Mouse (Mus musculus): Measurements from ENCODE around the gene Gm11214. TPM values are rescaled to one million over a fixed set of nuclear protein-coding genes. Genes with fewer than 3 reads are reported as not detected.

Gene Gm11214
- polyA plus RNA-seq, 1 experiment from 2014 or later = not detected

- no peaks in the 10 kb centered on the region for H3K36me3 ChIP-seq
- no peak overlapping the region for H3K4me3 ChIP-seq (replicated peaks)
- H3K27me3 ChIP-seq = no peaks in the 10 kb centered on the region
- no peak for ATAC-seq (ENCODE audit: insufficient number of reproducible peaks, low FRiP score, low TSS enrichment, low read depth)
- H3K4me1 ChIP-seq = no peaks in the 10 kb centered on the region
- H3K9me3 ChIP-seq (replicated peaks) = no peaks in the 10 kb centered on the region
- H3K27ac ChIP-seq (replicated peaks) = no peak overlapping the region
- no peak overlapping the region for H3K4me2 ChIP-seq (replicated peaks)
- H3K9ac ChIP-seq = no peak overlapping the region
These were observed 23.0 kb upstream of the Gm11214 start for GRCm38 (mm10) chr4:63686157-63686556.

GRCm38 (mm10) chr4:63685253-63685525 is 22.0 kb upstream of the Gm11214 start:
- no peaks in the 10 kb centered on the region for H3K36me3 ChIP-seq
- H3K27ac ChIP-seq (replicated peaks) = no peak overlapping the region
- no peak overlapping the region for H3K9ac ChIP-seq
- 59% methylated on average over 4 of the region's 4 CpGs for WGBS
- H3K4me3 ChIP-seq (replicated peaks) = no peak overlapping the region
- no peaks in the 10 kb centered on the region for H3K4me1 ChIP-seq
- no peaks in the 10 kb centered on the region for H3K27me3 ChIP-seq
- ATAC-seq (ENCODE audit: insufficient number of reproducible peaks, low FRiP score, low TSS enrichment, low read depth) = no peak
- H3K9me3 ChIP-seq (replicated peaks) = no peaks in the 10 kb centered on the region
- H3K4me2 ChIP-seq (replicated peaks) = no peak overlapping the region

- Histone ChIP-seq H3K27me3 (no peaks in the 10 kb centered on the region), H3K27ac (replicated peaks) (no peak overlapping the region), H3K9ac (no peak overlapping the region), H3K4me2 (replicated peaks) (no peak overlapping the region), H3K9me3 (replicated peaks) (no peaks in the 10 kb centered on the region), H3K4me3 (replicated peaks) (no peak overlapping the region), H3K36me3 (no peaks in the 10 kb centered on the region), H3K4me1 (no peaks in the 10 kb centered on the region)
- 87% methylated on average over 10 of the region's 10 CpGs for WGBS
- ATAC-seq (ENCODE audit: insufficient number of reproducible peaks, low FRiP score, low TSS enrichment, low read depth) = no peak
These were observed 21.5 kb upstream of the Gm11214 start for GRCm38 (mm10) chr4:63684412-63685252.

GRCm38 (mm10) chr4:63683716-63684115 is 20.5 kb upstream of the Gm11214 start:
- Histone ChIP-seq H3K9ac (no peak overlapping the region), H3K9me3 (replicated peaks) (no peaks in the 10 kb centered on the region), H3K4me2 (replicated peaks) (no peak overlapping the region), H3K36me3 (no peaks in the 10 kb centered on the region), H3K27ac (replicated peaks) (no peak overlapping the region), H3K4me3 (replicated peaks) (no peak overlapping the region), H3K27me3 (no peaks in the 10 kb centered on the region), H3K4me1 (no peaks in the 10 kb centered on the region)
- ATAC-seq (ENCODE audit: insufficient number of reproducible peaks, low FRiP score, low TSS enrichment, low read depth) = no peak
- 79% methylated on average over 6 of the region's 6 CpGs for WGBS

- no peak for ATAC-seq (ENCODE audit: insufficient number of reproducible peaks, low FRiP score, low TSS enrichment, low read depth)
- no peak overlapping the region for H3K4me3 ChIP-seq (replicated peaks)
- H3K27me3 ChIP-seq = no peaks in the 10 kb centered on the region
- no peak overlapping the region for H3K9ac ChIP-seq
- H3K9me3 ChIP-seq (replicated peaks) = no peaks in the 10 kb centered on the region
- no peaks in the 10 kb centered on the region for H3K36me3 ChIP-seq
- WGBS = 80% methylated on average over 11 of the region's 11 CpGs
- H3K4me1 ChIP-seq = no peaks in the 10 kb centered on the region
- no peak overlapping the region for H3K27ac ChIP-seq (replicated peaks)
- H3K4me2 ChIP-seq (replicated peaks) = no peak overlapping the region
These were observed 19.9 kb upstream of the Gm11214 start for GRCm38 (mm10) chr4:63683056-63683455.

- no peak overlapping the region for H3K9ac ChIP-seq
- no peaks in the 10 kb centered on the region for H3K9me3 ChIP-seq (replicated peaks)
- WGBS = 77% methylated on average over 2 of the region's 2 CpGs
- ATAC-seq (ENCODE audit: insufficient number of reproducible peaks, low FRiP score, low TSS enrichment, low read depth) = no peak
- no peak overlapping the region for H3K27ac ChIP-seq (replicated peaks)
- H3K4me1 ChIP-seq = no peaks in the 10 kb centered on the region
- H3K4me2 ChIP-seq (replicated peaks) = no peak overlapping the region
- no peak overlapping the region for H3K4me3 ChIP-seq (replicated peaks)
- H3K36me3 ChIP-seq = no peaks in the 10 kb centered on the region
- H3K27me3 ChIP-seq = no peaks in the 10 kb centered on the region
These were observed 19.3 kb upstream of the Gm11214 start for GRCm38 (mm10) chr4:63682441-63682840.

GRCm38 (mm10) chr4:63681557-63681956 is 18.4 kb upstream of the Gm11214 start:
- Histone ChIP-seq H3K9me3 (replicated peaks) (no peaks in the 10 kb centered on the region), H3K4me1 (no peaks in the 10 kb centered on the region), H3K27me3 (no peaks in the 10 kb centered on the region), H3K4me2 (replicated peaks) (no peak overlapping the region), H3K27ac (replicated peaks) (no peak overlapping the region), H3K9ac (no peak overlapping the region), H3K4me3 (replicated peaks) (no peak overlapping the region), H3K36me3 (no peaks in the 10 kb centered on the region)
- no peak for ATAC-seq (ENCODE audit: insufficient number of reproducible peaks, low FRiP score, low TSS enrichment, low read depth)
- WGBS = 90% methylated on average over 3 of the region's 3 CpGs

- Histone ChIP-seq H3K4me2 (replicated peaks) (no peak overlapping the region), H3K4me3 (replicated peaks) (no peak overlapping the region), H3K9ac (no peak overlapping the region), H3K27ac (replicated peaks) (no peak overlapping the region), H3K9me3 (replicated peaks) (no peaks in the 10 kb centered on the region), H3K36me3 (no peaks in the 10 kb centered on the region), H3K27me3 (no peaks in the 10 kb centered on the region), H3K4me1 (no peaks in the 10 kb centered on the region)
- WGBS = 64% methylated on average over 2 of the region's 2 CpGs
- ATAC-seq (ENCODE audit: insufficient number of reproducible peaks, low FRiP score, low TSS enrichment, low read depth) = no peak
These were observed 11.9 kb upstream of the Gm11214 start for GRCm38 (mm10) chr4:63675128-63675527.

GRCm38 (mm10) chr4:63668255-63668654 is 5.1 kb upstream of the Gm11214 start:
- no peak overlapping the region for H3K9ac ChIP-seq
- no peaks in the 10 kb centered on the region for H3K36me3 ChIP-seq
- no peak overlapping the region for H3K4me2 ChIP-seq (replicated peaks)
- no peaks in the 10 kb centered on the region for H3K9me3 ChIP-seq (replicated peaks)
- 44% methylated on average over 4 of the region's 4 CpGs for WGBS
- no peaks in the 10 kb centered on the region for H3K27me3 ChIP-seq
- no peak for ATAC-seq (ENCODE audit: insufficient number of reproducible peaks, low FRiP score, low TSS enrichment, low read depth)
- no peak overlapping the region for H3K4me3 ChIP-seq (replicated peaks)
- no peak overlapping the region for H3K27ac ChIP-seq (replicated peaks)
- H3K4me1 ChIP-seq = no peaks in the 10 kb centered on the region

- H3K4me2 ChIP-seq (replicated peaks) = no peak overlapping the region
- no peak overlapping the region for H3K4me3 ChIP-seq (replicated peaks)
- no peaks in the 10 kb centered on the region for H3K4me1 ChIP-seq
- WGBS = 82% methylated on average over 7 of the region's 7 CpGs
- ATAC-seq (ENCODE audit: insufficient number of reproducible peaks, low FRiP score, low TSS enrichment, low read depth) = no peak
- H3K36me3 ChIP-seq = no peaks in the 10 kb centered on the region
- H3K9me3 ChIP-seq (replicated peaks) = no peaks in the 10 kb centered on the region
- no peaks in the 10 kb centered on the region for H3K27me3 ChIP-seq
- H3K27ac ChIP-seq (replicated peaks) = no peak overlapping the region
- H3K9ac ChIP-seq = no peak overlapping the region
These were observed 2.6 kb upstream of the Gm11214 start for GRCm38 (mm10) chr4:63665738-63666137.

GRCm38 (mm10) chr4:63661857-63662256 is 1.3 kb downstream of the Gm11214 start:
- H3K36me3 ChIP-seq = no peaks in the 10 kb centered on the region
- H3K27ac ChIP-seq (replicated peaks) = no peak overlapping the region
- no peaks in the 10 kb centered on the region for H3K4me1 ChIP-seq
- H3K4me3 ChIP-seq (replicated peaks) = no peak overlapping the region
- 60% methylated on average over 1 of the region's 1 CpGs for WGBS
- no peaks in the 10 kb centered on the region for H3K27me3 ChIP-seq
- no peaks in the 10 kb centered on the region for H3K9me3 ChIP-seq (replicated peaks)
- no peak for ATAC-seq (ENCODE audit: insufficient number of reproducible peaks, low FRiP score, low TSS enrichment, low read depth)
- no peak overlapping the region for H3K9ac ChIP-seq
- no peak overlapping the region for H3K4me2 ChIP-seq (replicated peaks)

GRCm38 (mm10) chr4:63661426-63661825 is 1.8 kb downstream of the Gm11214 start:
- H3K9me3 ChIP-seq (replicated peaks) = no peaks in the 10 kb centered on the region
- H3K9ac ChIP-seq = no peak overlapping the region
- H3K4me3 ChIP-seq (replicated peaks) = no peak overlapping the region
- no peaks in the 10 kb centered on the region for H3K36me3 ChIP-seq
- WGBS = 71% methylated on average over 1 of the region's 1 CpGs
- ATAC-seq (ENCODE audit: insufficient number of reproducible peaks, low FRiP score, low TSS enrichment, low read depth) = no peak
- H3K27me3 ChIP-seq = no peaks in the 10 kb centered on the region
- no peaks in the 10 kb centered on the region for H3K4me1 ChIP-seq
- H3K27ac ChIP-seq (replicated peaks) = no peak overlapping the region
- no peak overlapping the region for H3K4me2 ChIP-seq (replicated peaks)
